Mouse (Mus musculus) MEL-GATA-1-ER (cell line): ENCODE results near the gene Tnfaip8l2.
"Not testable (repeated sequence)": the region's sequence is repeated elsewhere in the genome, so short reads cannot be mapped to it uniquely, and the experiment has no call there.

Experiments used
- DNase-seq: peaks from one replicate; pipeline ENCODE4 v3.0.0-alpha.2; 2012; ENCODE audit warnings: low read depth; ENCODE audit errors: extremely low read depth

Gene Tnfaip8l2

DNA sequence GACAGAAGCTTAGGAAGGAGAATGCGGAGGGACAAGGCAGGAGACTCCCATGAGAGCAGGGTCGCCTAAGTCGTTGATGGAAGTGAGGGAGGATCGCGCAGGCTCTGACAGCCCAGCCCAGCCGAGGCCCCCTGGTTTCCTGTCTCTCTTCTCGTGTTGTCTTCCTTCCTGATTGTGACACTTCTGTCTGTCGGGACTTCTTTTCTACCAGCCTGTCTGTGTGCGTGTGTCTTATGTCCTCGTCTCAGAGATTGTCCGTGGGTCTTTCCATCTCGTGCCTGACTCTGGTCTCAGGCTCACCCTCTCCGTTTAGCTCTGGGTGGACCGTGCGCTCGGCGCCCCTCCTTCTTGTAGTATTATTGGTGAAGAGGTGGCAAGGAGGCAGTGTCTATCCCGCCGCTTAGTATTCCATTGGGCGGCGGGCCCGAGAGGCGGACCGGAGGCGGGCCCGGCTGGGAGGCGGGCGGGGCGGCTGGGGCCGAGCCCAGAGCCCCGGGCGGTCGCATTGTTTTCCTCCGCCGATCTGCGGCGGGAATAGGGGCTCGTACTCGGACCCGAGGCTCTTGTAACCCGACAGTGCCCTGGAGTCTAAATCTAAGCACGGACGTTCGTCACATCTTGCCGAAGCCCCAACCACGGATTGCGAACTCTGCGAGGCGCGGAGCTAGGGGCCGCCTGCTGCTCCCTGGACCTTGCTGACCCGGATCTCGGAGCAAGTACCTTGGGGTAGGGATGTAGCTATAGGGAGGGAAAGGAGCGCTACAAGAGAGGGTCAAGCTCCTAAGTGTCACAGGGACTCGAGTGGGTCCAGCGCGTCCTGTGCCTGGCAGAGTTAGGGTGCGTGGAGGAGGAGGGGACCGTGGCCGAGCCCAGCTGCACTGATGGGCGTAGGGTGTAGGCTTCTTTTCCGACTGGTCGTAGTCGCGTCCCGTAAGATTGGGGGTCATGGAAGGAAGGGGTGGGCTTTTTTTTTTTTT lies 18.1 kb upstream of the Tnfaip8l2 start, which contains the start of gene Sema6c:
Gene Sema6c (plus strand): TSS at position 471 of the 977 bp plus-strand sequence.
- peak; percentile 98 for DNase-seq

DNA sequence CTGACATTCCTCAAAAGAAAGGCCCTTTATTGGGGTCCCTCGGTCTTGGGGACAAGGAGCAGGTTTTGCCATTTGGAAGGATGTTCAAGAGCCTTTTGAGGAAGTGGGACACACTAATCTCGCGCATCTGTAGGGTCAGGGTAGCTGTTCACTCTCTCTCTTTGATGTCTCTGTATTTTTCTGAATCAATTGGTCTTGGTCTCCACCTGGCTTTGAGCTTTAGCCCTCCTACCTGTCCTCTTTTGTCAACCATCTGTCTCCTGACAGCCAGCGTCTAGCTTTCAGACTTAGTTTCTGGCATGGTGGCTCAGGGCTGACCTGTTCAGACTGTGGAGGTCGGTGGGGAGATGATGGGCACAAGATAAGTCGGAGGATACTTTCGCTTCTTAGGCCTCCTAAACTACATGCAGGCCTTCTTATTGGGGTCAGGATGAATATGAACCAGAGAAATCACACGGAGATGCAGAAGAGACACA lies 17.4 kb upstream of the Tnfaip8l2 start:
- no peak for DNase-seq

DNA sequence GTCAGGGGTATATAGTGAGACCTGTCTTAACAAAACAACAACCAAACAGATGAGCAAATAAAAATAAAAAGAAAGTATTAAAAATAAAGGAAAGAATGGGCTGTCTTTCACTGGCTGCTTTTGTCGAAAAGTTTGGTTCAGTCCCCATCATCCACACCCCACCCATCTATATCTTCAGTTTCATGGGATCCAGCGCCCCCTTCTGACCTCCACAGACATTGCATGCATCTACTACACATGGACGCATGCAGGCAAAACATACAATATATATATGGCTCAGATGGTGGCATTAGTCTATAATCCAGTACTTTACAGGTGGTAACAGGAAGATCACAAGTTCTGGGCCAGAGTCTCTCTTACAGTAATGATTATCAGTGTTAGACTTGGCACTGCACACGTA lies 11.7 kb upstream of the Tnfaip8l2 start:
- peak; percentile 83 for DNase-seq

DNA sequence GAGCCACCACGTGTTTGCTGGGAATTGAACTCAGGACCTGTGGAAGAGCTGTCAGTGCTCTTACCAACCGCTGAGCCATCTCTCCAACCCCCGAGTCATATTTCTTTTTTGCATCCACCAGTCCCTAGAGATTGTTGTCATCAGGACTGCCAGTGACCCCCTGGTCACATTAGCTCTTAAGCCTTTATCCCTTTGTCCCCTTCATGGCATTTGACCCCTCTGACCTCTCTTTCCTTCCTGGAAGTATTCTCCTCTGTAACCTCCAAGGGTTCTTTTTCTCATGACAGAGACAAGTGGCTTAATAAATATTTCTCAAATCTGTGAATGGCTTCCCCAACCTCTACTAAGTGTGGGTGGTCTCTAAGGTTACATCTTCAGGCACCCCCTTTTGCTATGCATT lies 5.8 kb upstream of the Tnfaip8l2 start:
- DNase-seq, result no peak

DNA sequence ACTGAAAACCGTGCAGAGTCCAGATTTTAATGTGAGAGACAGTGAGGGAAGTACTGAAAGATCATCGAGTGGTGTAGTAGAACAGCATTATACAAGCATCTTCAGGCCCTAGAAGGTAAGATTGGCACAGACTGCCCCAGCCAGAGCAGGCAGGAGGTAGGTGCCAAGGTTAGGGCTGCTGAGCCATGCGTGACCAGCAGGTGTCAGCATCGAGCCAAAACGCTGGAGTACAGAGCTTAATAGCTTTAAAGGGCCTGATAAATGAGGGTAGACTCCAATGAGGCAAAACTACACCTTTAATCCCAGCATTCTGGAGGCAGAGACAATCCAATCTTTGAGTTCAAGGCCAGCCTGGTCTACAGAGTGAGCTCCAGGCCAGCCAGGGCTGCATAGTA lies 454 bp upstream of the Tnfaip8l2 start:
- DNase-seq, result peak; percentile 79

DNA sequence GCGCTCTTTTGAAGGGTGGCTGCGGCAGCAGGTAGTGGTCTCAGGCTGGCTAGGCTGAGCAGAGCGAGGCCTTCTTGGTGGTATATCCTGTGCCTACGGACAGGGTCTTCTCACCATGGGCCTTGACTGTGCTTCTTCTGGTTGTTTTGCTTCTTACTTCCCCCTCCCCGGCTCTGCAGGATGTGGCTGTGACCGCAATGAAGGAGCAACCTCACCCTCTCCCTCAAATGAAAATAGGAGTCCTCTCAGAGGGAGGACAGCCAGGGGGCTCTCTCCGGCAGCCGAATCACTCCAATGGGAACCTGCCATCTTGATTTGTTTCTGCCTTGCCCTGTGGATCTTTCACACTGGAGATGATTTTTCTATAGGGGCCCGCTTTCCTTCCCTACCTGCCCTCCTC lies 686 bp downstream of the Tnfaip8l2 start:
- DNase-seq, result peak; percentile 70

DNA sequence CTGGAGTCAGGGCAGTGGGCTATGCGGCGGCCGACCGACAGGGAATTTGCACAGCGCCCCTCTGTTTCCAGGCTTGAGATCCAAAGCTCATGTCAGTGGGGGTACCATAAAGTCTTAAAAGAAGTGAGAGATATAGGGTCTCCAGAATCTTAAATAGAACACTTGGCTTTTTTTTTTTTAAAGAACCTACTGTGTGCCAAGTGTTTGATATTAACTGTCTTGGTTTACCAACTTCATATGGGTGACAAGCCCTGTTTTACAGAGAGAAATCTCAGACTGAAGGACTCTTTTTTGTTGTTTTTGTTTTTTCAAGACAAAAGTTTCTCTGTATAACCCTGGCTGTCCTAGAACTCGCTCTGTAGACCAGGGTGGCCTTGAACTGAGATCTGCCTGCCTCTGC lies 1.4 kb downstream of the Tnfaip8l2 start:
- no peak for DNase-seq

DNA sequence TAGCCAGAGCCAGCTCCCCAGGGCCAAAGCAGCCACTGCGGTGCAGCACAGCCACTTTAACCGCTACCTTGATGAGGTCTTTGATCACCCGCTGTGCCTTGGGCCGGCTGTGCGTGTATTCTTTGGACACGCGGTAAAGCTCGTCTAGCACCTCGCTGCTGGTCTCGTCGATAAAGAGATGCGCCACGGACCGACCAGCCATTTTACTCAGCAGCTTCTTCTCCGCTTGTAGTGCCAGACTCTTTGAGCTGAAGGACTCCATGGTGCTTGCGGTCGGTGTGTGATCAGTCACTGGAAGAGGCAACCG lies 1.9 kb downstream of the Tnfaip8l2 start:
- DNase-seq, result no peak

DNA sequence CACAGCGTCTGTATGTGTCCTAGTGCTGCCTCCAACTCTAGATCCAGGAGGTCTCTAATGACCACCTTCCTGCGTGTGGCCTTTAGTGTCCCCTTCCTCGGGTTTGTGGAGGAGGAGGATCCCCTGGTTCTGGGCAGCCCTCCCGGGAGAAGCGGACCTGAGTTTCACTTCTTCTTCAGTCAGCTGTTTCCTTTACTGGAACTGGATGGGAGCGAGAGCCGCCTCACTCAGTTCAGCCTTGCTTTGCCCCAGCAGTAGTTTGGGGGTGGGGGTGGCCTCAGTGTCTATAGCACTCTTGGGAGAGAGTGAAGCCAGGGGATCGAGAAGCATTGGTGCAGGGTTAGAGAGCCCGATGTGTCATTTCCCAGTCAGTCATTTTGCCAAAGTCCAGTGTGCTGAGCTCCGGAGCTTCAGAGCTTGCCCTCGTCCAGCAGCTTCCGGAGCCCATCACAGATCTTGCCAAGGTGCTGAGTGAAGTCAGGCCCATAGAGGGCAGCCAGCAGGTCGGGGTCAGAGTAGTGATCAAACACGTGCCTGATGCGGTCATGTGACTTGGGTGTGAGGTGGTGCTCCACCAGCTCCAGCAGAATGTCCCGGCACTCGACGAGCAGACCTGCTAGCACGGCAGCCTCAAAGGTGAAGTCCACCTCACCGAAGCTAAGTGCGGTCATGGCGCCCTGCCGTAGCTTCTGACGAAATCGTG lies 2.4 kb downstream of the Tnfaip8l2 start:
- DNase-seq, result no peak

DNA sequence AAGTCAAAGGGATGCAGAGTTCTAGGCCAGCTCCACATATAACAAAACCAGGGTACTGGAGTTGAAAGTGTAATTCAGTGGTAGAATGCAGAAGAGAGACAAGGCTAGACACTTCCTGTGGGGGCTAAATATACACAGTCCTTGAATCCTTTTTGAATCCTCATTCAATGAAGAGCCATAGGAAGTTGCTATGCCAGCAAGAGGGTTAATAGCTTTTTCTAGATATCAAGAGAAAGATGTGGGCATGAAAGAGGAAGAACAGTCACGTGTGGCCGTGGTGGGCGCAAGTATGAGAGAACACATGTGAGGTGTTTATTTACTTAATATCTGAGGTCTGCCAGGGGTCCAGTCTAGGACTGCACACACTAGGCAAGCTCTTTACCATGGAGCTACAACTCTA lies 5.8 kb downstream of the Tnfaip8l2 start:
- no peak for DNase-seq

DNA sequence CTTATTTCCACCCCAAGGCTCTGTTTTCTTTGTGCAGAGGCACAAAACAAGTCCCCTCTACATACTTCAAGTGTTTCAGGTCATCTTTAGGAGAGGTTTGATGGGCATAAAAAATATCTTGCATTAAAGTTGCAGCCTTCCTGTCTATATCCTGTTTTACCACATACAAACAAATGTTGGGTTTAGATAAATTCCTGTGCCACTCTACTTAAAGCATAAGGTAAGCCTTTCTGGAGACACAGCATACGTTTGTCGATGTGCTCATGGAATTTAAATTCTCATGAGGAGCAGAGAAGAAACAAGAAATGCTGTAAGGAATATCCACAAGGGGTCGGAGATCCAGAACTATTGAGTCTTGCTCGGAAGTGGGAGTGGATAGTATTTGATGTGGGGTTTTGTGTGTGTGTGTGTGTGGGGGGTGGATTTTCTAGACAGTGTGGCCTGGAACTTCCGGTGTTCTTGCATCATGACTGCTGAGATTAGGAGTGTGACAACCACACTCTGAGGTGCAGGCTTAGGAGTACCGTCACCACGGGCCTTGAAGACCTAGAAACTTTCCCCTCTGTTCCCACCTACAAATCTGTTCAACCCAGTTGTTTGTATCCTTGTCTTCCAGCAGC lies 6.6 kb downstream of the Tnfaip8l2 start:
- DNase-seq, result peak; percentile 82

DNA sequence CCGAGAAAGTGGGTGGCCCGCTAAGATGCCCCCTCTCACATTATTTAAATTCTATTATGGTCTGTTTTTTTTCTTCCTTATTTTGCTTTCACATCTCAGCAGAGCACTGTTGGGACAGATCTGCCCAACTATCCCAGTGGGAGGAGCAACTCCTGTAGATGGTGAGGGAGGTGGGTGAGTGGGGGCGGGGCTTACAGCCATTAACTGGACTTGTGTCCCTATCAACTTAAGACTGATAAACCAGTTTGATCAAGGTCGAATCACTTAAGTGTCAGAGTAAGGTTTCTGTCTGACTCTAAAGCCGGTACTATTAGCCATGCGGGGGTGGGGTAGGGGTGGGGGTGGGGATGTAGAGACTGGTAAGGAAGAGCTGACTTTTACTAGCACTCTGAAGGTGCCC lies 7.1 kb downstream of the Tnfaip8l2 start:
- peak; percentile 85 for DNase-seq

DNA sequence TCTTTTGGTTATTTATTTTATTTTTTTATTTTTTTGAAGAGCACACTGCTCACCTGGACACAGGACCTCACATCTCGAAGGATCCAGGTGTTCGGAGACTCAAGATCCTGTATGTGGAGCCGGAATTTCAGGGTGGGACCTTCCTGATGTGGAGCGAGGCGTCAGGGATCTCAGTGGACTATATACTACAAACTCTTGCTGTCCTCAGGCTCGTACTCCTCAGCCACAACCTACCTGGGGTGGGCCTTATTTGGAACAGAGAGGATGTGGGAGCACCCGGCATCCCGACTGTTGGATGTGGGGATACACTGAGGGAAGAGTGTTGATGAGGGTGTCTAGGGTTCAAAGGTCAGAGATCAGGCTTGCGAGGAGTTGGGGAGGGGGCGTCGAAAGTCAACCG lies 8.0 kb downstream of the Tnfaip8l2 start:
- DNase-seq, result not testable (repeated sequence)

DNA sequence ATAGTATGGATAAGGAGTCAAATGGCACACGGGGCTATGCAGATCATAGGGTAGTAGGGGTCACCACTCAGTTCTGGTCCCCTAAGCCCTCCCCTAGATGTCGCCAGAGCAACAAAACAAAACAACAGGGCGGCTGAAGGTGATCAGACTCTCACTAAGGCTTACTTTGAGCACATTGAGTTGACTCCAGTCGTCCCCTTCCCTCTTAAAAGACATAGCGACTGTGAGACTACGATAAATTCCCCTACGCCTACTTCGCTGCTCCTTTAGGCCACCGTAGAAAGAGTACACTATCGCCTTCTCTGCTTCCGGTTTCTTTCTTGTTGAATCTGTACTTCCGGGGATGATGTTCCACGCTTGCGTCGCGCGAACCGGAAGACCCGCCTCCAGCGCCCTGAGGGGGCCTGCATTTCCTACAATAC lies 8.5 kb downstream of the Tnfaip8l2 start, which contains the start of the genes Scnm1 and Lysmd1:
Gene Scnm1 (minus strand): TSS at position 332 of the 422 bp plus-strand sequence.
Gene Lysmd1 (plus strand): TSS at position 409 of the 422 bp plus-strand sequence.
- DNase-seq, result peak; percentile 100

DNA sequence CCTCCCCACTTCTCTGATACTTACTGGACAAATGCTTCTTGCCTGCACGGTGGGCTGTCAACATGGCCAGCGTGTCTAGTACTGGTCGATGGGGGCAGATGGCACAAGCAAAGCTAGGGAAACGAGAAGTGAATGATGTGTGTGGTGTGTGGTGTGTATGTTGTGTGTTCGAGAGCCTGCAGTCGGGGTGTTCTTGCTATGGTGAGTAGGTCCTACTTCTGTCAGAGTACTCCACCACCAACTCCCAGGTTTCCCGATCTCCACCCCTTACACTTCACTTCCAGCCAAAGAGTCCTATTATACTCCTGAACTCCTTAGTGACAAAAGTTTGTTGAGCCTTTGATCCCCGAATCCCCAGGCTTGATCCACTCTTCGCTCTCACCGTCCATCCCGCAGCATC lies 9.0 kb downstream of the Tnfaip8l2 start:
- no peak for DNase-seq

DNA sequence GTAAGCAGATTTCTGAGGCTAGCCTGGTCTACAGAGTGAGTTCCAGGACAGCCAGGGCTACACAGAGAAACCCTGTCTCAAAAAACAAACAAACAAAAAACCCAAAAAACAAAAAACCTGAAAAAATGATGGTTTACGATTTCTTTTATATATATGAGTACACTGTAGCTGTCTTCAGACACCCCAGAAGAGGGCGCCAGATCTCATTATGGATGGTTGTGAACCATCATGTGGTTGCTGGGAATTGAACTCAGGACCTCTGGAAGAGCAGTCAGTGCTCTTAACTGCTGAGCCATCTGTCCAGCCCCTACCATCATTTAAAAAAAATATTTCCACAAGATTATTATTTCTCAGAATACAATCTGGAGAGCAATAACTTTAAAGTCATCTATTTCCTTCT lies 9.8 kb downstream of the Tnfaip8l2 start:
- DNase-seq, result not testable (repeated sequence)

DNA sequence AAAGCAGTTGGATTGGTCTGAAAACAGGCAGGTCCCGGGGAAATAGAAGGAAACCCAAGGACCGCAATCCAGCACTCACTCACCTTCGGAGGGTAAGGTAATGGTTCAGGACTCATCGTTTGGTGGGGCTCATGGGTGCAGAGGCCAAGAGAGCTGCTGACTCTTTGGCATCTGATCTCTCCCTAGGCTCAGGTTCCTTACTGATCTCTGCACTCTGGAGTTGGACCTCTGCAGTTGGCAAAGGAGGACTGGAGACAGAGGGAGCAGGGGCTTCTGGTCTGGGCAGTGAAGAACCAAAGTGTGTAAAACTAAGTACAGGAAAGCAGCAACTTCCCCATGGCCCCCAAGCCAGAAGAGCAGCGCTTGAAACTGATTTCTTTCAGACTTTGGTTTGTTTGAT lies 12.1 kb downstream of the Tnfaip8l2 start:
- no peak for DNase-seq

DNA sequence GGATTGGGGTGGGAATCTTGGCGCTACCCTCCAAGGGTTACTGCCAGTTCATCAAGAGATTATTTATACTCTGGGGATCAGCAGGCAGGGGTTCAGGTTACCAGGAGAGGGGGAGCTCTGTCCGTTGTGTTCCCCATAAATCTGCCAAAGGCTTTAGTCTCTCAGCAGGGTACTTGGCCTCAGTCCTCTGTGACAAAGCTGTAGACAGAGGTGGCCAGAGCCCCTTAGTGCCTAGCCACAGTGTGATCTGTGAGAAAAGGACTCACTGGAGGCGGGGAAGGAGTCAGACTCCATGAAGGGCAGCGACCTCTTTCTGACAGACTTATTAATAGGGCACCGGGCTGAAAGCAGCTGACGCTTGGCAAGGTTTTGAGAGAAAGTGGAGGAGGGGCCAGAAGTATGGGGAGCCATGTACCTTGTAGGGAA lies 12.9 kb downstream of the Tnfaip8l2 start:
- DNase-seq, result no peak

DNA sequence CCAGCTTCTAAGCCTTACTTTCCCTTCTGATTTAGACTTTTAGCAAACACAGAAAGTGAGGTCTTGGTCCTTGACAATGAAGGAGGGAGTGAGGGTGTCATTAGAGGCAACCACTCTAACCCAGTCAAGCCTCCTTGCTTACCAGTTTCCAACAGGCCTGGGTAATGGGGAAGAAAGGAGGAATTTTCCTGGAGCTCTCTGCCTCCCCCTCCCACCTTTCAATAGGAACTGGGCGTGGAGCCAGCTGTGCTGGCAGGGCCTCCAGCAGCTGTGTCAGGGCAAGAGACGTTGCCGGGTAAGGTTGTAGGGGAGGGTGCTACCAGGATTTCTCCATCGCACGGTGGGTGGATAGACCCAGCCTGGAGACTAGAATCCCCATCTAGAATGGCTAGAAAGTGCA lies 17.2 kb downstream of the Tnfaip8l2 start:
- no peak for DNase-seq

DNA sequence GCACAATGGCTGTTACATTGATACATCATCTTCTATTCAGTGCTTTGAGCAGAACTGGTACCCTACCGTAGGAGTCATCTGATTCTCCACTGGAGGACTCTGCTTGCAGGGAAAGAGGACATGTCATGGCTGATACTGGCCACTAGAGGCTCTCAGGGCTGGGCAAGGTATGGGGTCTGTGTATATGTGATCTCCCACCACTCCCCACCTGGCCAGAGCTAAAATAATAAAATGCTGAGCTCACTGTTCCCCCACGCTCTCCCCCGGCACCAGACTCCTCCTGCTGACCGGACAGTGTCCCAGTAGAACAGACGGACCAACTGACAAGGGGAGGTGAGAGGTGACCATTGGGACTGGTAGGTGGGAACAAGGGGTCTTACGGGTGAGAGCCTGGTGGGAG lies 17.9 kb downstream of the Tnfaip8l2 start, which contains the start of gene Tmod4:
Gene Tmod4 (plus strand): TSS at position 231 of the 400 bp plus-strand sequence.
- DNase-seq, result no peak

DNA sequence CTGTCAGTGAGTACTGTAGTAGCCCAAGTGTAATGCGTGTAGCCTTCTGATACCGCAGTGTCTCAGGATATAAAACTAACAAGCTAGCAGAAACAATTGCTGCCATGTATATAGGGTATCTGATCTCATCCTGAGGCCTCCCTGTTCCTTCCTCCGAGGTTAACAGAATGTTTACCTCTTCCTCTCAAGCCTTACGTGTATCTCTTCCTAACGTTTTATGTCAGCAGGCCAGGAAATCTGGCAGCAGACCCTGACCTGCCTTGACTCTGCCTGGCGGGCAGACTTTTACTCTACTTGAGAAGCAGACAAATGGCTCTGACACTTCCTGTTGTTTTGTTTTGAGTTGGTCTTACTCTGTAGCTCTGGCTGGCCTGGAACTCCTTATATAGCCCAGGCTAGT lies 20.6 kb downstream of the Tnfaip8l2 start:
- DNase-seq, result no peak

DNA sequence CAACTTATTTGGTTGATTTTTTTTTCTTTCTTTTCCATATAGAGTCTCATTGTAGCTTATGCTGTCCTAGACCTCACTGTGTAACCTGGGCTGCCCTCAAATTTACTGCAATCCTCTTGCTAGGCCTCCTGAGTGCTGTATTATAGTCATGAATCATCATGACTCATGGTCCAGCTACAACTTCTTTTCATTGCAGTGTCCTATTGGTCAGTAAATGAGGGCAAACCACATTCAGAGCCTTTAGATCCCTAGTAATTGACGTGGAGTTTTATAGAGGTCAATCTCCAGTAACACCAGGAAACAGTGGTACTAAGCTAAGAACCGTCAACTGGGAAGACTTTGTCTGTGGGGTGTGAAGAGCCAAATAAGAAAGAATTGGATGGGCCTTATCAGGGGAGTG lies 24.4 kb downstream of the Tnfaip8l2 start:
- DNase-seq, result no peak
